Mouse (Mus musculus) thymus, adult 2 months (tissue): ENCODE data around the gene Myo5a.

Experiments
- CTCF ChIP-seq: fragments of 200-500 bp; IDR thresholded peaks from 2 replicates; pipeline ENCODE4 v1.5.1; 2012; ENCODE audit warnings: mild to moderate bottlenecking, control low read depth, low read length, moderate library complexity, borderline replicate concordance; ENCODE audit not compliant: control insufficient read depth, poor library complexity, insufficient read depth; ENCODE audit errors: extremely low read depth
- POLR2A ChIP-seq: fragments of 200-500 bp; IDR thresholded peaks from 2 replicates; pipeline ENCODE4 v1.6.1; 2012; ENCODE audit warnings: mild to moderate bottlenecking, low read length, control low read depth, moderate library complexity; ENCODE audit not compliant: control insufficient read depth, poor library complexity, insufficient read depth; ENCODE audit errors: extremely low read depth

GRCm38 (mm10) chr9:75035944-75036343, 34.9 kb upstream of the Myo5a start:
- TF ChIP-seq POLR2A (no peak), CTCF (no peak)
